Mouse (Mus musculus) ES-E14 (cell line): ENCODE results near the gene H1foo. TPM values are rescaled to one million over a fixed set of nuclear protein-coding genes. Genes with fewer than 3 reads are reported as not detected.

Experiments used
- DNase-seq: peaks from one replicate; pipeline ENCODE4 v3.0.0-alpha.2; 2013; ENCODE audit warnings: low read depth, low spot score
- H3K27ac ChIP-seq: 2 replicates; pipeline ENCODE4 v1.5.1; 2012; ENCODE audit warnings: low read depth, mild to moderate bottlenecking, low read length, moderate library complexity, mixed read lengths; ENCODE audit not compliant: poor library complexity, insufficient read depth, severe bottlenecking
- H3K36me3 ChIP-seq: 2 replicates; pipeline ENCODE4 v1.6.1; 2012; ENCODE audit warnings: mild to moderate bottlenecking, low read length, moderate library complexity, mixed read lengths; ENCODE audit not compliant: control insufficient read depth, poor library complexity, insufficient read depth, severe bottlenecking
- H3K4me1 ChIP-seq, 2 experiments: fragments of 150-350 bp in 1 of 2; sonication (generic) in 1 of 2; 2 replicates each; pipeline ENCODE4 v1.6.1; 2012; ENCODE audit warnings: low read length in 2 of 2, mild to moderate bottlenecking in 1 of 2, mixed read lengths in 1 of 2; ENCODE audit not compliant: control insufficient read depth in 2 of 2, insufficient read depth in 2 of 2, poor library complexity in 1 of 2
- H3K4me3 ChIP-seq, 2 experiments: fragments of 150-350 bp in 1 of 2; sonication (generic) in 1 of 2; 2 replicates each; pipeline ENCODE4 v1.5.1; 2012; ENCODE audit warnings: low read length in 2 of 2, low read depth in 1 of 2, mild to moderate bottlenecking in 1 of 2, mixed read lengths in 1 of 2; ENCODE audit not compliant: insufficient read depth in 1 of 2, poor library complexity in 1 of 2, severe bottlenecking in 1 of 2
- H3K9ac ChIP-seq: 2 replicates; pipeline ENCODE4 v1.6.1; 2012; ENCODE audit warnings: low read depth, mild to moderate bottlenecking, low read length, mixed read lengths; ENCODE audit not compliant: poor library complexity, insufficient read depth, severe bottlenecking
- H3K9me3 ChIP-seq: fragments of 150-350 bp; sonication (generic); 2 replicates; pipeline ENCODE4 v1.6.1; 2012; ENCODE audit warnings: low read depth, mild to moderate bottlenecking, low read length; ENCODE audit not compliant: control insufficient read depth, insufficient read depth
- CHD2 ChIP-seq: IDR thresholded peaks from 2 replicates; pipeline ENCODE4 v1.6.1; 2014; ENCODE audit warnings: mild to moderate bottlenecking, low read depth, low read length, inconsistent platforms
- HCFC1 ChIP-seq: IDR thresholded peaks from 2 replicates; pipeline ENCODE4 v1.6.1; 2012; ENCODE audit warnings: low read length, inconsistent platforms, borderline replicate concordance; ENCODE audit not compliant: insufficient read depth
- MAFK ChIP-seq: IDR thresholded peaks from 2 replicates; pipeline ENCODE4 v1.6.1; 2014; ENCODE audit warnings: mild to moderate bottlenecking, low read depth, low read length, inconsistent platforms; ENCODE audit not compliant: insufficient read depth
- ZC3H11A ChIP-seq: IDR thresholded peaks from 2 replicates; pipeline ENCODE4 v1.6.1; 2012; ENCODE audit warnings: low read depth, mild to moderate bottlenecking, inconsistent platforms, low read length, borderline replicate concordance
- ZNF384 ChIP-seq: IDR thresholded peaks from 2 replicates; pipeline ENCODE4 v1.6.1; 2012; ENCODE audit warnings: low read depth, low read length, inconsistent platforms
- in situ Hi-C, 2 experiments: fragments of 600-800 bp; cut with MboI; formaldehyde crosslinking; loops; one replicate each; pipeline ENCODE4 v1.15.1; 2025; ENCODE audit warnings: low sequenced_read_pairs in 2 of 2, inconsistent platforms in 1 of 2; ENCODE audit not compliant: unreplicated experiment in 2 of 2
- total RNA-seq: library from RNA; depleted of rRNA; stranded (reverse); fragments of 300-350 nt; gene quantifications from 2 replicates; pipeline ENCODE4 v1.2.3, GENCODE M21; 2012

The H1foo gene
- total RNA-seq, 1 experiment, result not detected

- H3K36me3 ChIP-seq, result no peaks in the 10 kb centered on the region
- in situ Hi-C loops, result no loop called here
- TF ChIP-seq HCFC1 (no peak), ZNF384 (no peak), MAFK (no peak), ZC3H11A (no peak), CHD2 (no peak)
- no peak for DNase-seq
- no peak overlapping the region for H3K27ac ChIP-seq
- H3K9ac ChIP-seq, result no peak overlapping the region
- no peaks in the 10 kb centered on the region for H3K9me3 ChIP-seq
- no peak overlapping the region for H3K4me3 ChIP-seq
- no peaks in the 10 kb centered on the region for H3K4me1 ChIP-seq
Observed at GRCm38 (mm10) chr6:115968700-115969099, 24.0 kb downstream of the H1foo start.

GRCm38 (mm10) chr6:115969103-115969502, 24.4 kb downstream of the H1foo start:
- no peak overlapping the region for H3K4me3 ChIP-seq
- H3K36me3 ChIP-seq, result no peaks in the 10 kb centered on the region
- TF ChIP-seq CHD2, result no peak
- TF ChIP-seq HCFC1, result no peak
- no peak for TF ChIP-seq ZNF384
- TF ChIP-seq MAFK, result no peak
- no peak for TF ChIP-seq ZC3H11A
- in situ Hi-C loops, result no loop called here
- H3K9ac ChIP-seq, result no peak overlapping the region
- no peak for DNase-seq
- H3K9me3 ChIP-seq, result no peaks in the 10 kb centered on the region
- H3K27ac ChIP-seq, result no peak overlapping the region
- H3K4me1 ChIP-seq, result no peaks in the 10 kb centered on the region

GRCm38 (mm10) chr6:115969952-115970351, 25.2 kb downstream of the H1foo start:
- H3K4me1 ChIP-seq, result no peaks in the 10 kb centered on the region
- in situ Hi-C loops, result no loop called here
- no peak for DNase-seq
- TF ChIP-seq MAFK (no peak), CHD2 (no peak), HCFC1 (no peak), ZNF384 (no peak), ZC3H11A (no peak)
- H3K27ac ChIP-seq, result no peak overlapping the region
- no peak overlapping the region for H3K9ac ChIP-seq
- no peak overlapping the region for H3K4me3 ChIP-seq
- H3K9me3 ChIP-seq, result no peaks in the 10 kb centered on the region
- H3K36me3 ChIP-seq, result no peaks in the 10 kb centered on the region

- H3K36me3 ChIP-seq, result no peaks in the 10 kb centered on the region
- in situ Hi-C loops, result no loop called here
Observed at GRCm38 (mm10) chr6:115971273-115972060, 26.7 kb downstream of the H1foo start.

More at GRCm38 (mm10) chr6:115971273-115972060, 26.7 kb downstream of the H1foo start:
- Histone ChIP-seq H3K4me1 (no peaks in the 10 kb centered on the region), H3K9me3 (no peaks in the 10 kb centered on the region), H3K4me3 (no peak overlapping the region), H3K27ac (no peak overlapping the region), H3K9ac (no peak overlapping the region)
- TF ChIP-seq ZNF384, result no peak
- no peak for TF ChIP-seq HCFC1
- TF ChIP-seq MAFK, result no peak
- no peak for TF ChIP-seq ZC3H11A
- no peak for TF ChIP-seq CHD2
- no peak for DNase-seq
